Mouse (Mus musculus) liver, postnatal 0 days (tissue): Measurements from ENCODE around the gene Htatip2. TPM values are rescaled to one million over a fixed set of nuclear protein-coding genes. Genes with fewer than 3 reads are reported as not detected.

Source experiments
- ATAC-seq: fragments of 200-750 bp; cut with Nextera tagmentation; 2 replicates; pipeline ENCODE4 v1.8.0; 2017; ENCODE audit warnings: mild to moderate bottlenecking, moderate library complexity
- DNase-seq: peaks from one replicate; pipeline ENCODE4 v3.0.0-alpha.2; 2016
- H3K27ac ChIP-seq: fragments of 300-500 bp; sonication (generic); 2 replicates; pipeline ENCODE4 v1.5.1; 2014; ENCODE audit warnings: antibody characterized with exemption, moderate library complexity, mild to moderate bottlenecking, low read depth
- H3K27me3 ChIP-seq: fragments of 300-500 bp; sonication (generic); 2 replicates; pipeline ENCODE4 v1.6.1; 2014; ENCODE audit warnings: low read length, control low read depth, mixed read lengths; ENCODE audit not compliant: insufficient read depth
- H3K36me3 ChIP-seq: fragments of 300-500 bp; sonication (generic); replicated peaks from 2 replicates; pipeline ENCODE4 v1.6.1; 2014; ENCODE audit warnings: mild to moderate bottlenecking, control low read depth, low read length, moderate library complexity, mixed read lengths; ENCODE audit not compliant: insufficient read depth
- H3K4me1 ChIP-seq: fragments of 300-500 bp; sonication (generic); 2 replicates; pipeline ENCODE4 v1.6.1; 2014; ENCODE audit warnings: antibody characterized with exemption, mild to moderate bottlenecking, control low read depth; ENCODE audit not compliant: insufficient read depth
- H3K4me2 ChIP-seq: fragments of 300-500 bp; sonication (generic); 2 replicates; pipeline ENCODE4 v1.6.1; 2014; ENCODE audit warnings: low read depth, mild to moderate bottlenecking, low read length, moderate library complexity, mixed read lengths
- H3K4me3 ChIP-seq: fragments of 300-500 bp; sonication (generic); 2 replicates; pipeline ENCODE4 v1.5.1; 2014; ENCODE audit warnings: low read depth, low read length
- H3K9ac ChIP-seq: fragments of 300-500 bp; sonication (generic); replicated peaks from 2 replicates; pipeline ENCODE4 v1.6.1; 2014; ENCODE audit warnings: mild to moderate bottlenecking, moderate library complexity
- H3K9me3 ChIP-seq: fragments of 300-500 bp; sonication (generic); 2 replicates; pipeline ENCODE4 v1.6.1; 2016; ENCODE audit warnings: mild to moderate bottlenecking, control low read depth, low read length, mixed read lengths
- CTCF ChIP-seq: sonication (generic); IDR thresholded peaks from 2 replicates; pipeline ENCODE4 v1.5.1; 2016; ENCODE audit warnings: antibody characterized with exemption, low read depth
- EP300 ChIP-seq: IDR thresholded peaks from 2 replicates; pipeline ENCODE4 v1.6.1; 2016; ENCODE audit warnings: antibody characterized with exemption, low read depth, mild to moderate bottlenecking
- WGBS: fragments of 180-500 bp; shearing (Covaris S2); extraction: QIAGEN DNeasy Blood & Tissue Kit; methylation state at CpG from one replicate; pipeline ENCODE4 v1.1.7; 2014; ENCODE audit not compliant: insufficient replicate concordance; 5-methylcytosine and 5-hydroxymethylcytosine counted together
- polyA plus RNA-seq: library from polyadenylated mRNA; unstranded; fragments of >200 nt; fragmentation: Nextera tagmentation; extraction: Ambion mirVana; gene quantifications from 2 replicates; pipeline ENCODE4 v1.2.1, GENCODE M21; 2015

Htatip2 gene
- polyA plus RNA-seq = 56.7 and 65.5 TPM in 2 replicates

GRCm38 (mm10) chr7:49758934-49759571 is at the start of gene Htatip2:
Gene Htatip2, plus strand, starts transcription at chr7:49759115.
- Histone ChIP-seq H3K4me1 (peaks cover 41% of the 10 kb centered on the region), H3K4me2 (peak within 1 kb of the TSS; percentile 77), H3K27me3 (no peaks in the 10 kb centered on the region), H3K27ac (peak within 1 kb of the TSS; percentile 81), H3K36me3 (0 out of 2 replicates have a peak, but pooled peaks cover 6% of the 10 kb centered on the region), H3K4me3 (peak within 1 kb of the TSS; percentile 66), H3K9me3 (no peaks in the 10 kb centered on the region), H3K9ac (peak within 1 kb of the TSS; percentile 68)
- no peak for TF ChIP-seq CTCF
- no peak for TF ChIP-seq EP300
- WGBS = 2% methylated on average over 33 of the region's 42 CpGs
- ATAC-seq (peak; percentile 84), DNase-seq (peak; percentile 80)

- H3K27ac ChIP-seq = no peak overlapping the region
- no peak overlapping the region for H3K9ac ChIP-seq
- TF ChIP-seq CTCF = no peak
- TF ChIP-seq EP300 = no peak
- H3K4me3 ChIP-seq = no peak overlapping the region
- no peaks in the 10 kb centered on the region for H3K4me1 ChIP-seq
- WGBS = 40% methylated on average over 9 of the region's 9 CpGs
- H3K27me3 ChIP-seq = no peaks in the 10 kb centered on the region
- no peak overlapping the region for H3K4me2 ChIP-seq
- no peaks in the 10 kb centered on the region for H3K9me3 ChIP-seq
- ATAC-seq (no peak), DNase-seq (no peak)
- no peaks in the 10 kb centered on the region for H3K36me3 ChIP-seq
These were observed 49.4 kb upstream of the Htatip2 start for GRCm38 (mm10) chr7:49709381-49710021.

GRCm38 (mm10) chr7:49717942-49718733 is 40.8 kb upstream of the Htatip2 start:
- Histone ChIP-seq H3K27me3 (no peaks in the 10 kb centered on the region), H3K9me3 (no peaks in the 10 kb centered on the region), H3K4me3 (no peak overlapping the region), H3K36me3 (no peaks in the 10 kb centered on the region), H3K4me2 (no peak overlapping the region), H3K4me1 (no peaks in the 10 kb centered on the region), H3K9ac (no peak overlapping the region), H3K27ac (no peak overlapping the region)
- WGBS = 76% methylated on average over 15 of the region's 15 CpGs
- ATAC-seq (no peak), DNase-seq (no peak)
- TF ChIP-seq CTCF (no peak), EP300 (no peak)

- TF ChIP-seq EP300 (no peak), CTCF (no peak)
- H3K4me2 ChIP-seq = no peak overlapping the region
- peak; percentile 85 for ATAC-seq
- H3K4me3 ChIP-seq = no peak overlapping the region
- H3K36me3 ChIP-seq = no peaks in the 10 kb centered on the region
- no peaks in the 10 kb centered on the region for H3K9me3 ChIP-seq
- H3K4me1 ChIP-seq = peaks cover 3% of the 10 kb centered on the region; the same call in 1 of the 2 replicates
- no peaks in the 10 kb centered on the region for H3K27me3 ChIP-seq
- DNase-seq = no peak
- no peak overlapping the region for H3K9ac ChIP-seq
- peak overlapping the region; percentile 7; the same call in 1 of the 2 replicates for H3K27ac ChIP-seq
- WGBS = 48% methylated on average over 4 of the region's 4 CpGs
These were observed 24.6 kb upstream of the Htatip2 start for GRCm38 (mm10) chr7:49734342-49734741.

DNA sequence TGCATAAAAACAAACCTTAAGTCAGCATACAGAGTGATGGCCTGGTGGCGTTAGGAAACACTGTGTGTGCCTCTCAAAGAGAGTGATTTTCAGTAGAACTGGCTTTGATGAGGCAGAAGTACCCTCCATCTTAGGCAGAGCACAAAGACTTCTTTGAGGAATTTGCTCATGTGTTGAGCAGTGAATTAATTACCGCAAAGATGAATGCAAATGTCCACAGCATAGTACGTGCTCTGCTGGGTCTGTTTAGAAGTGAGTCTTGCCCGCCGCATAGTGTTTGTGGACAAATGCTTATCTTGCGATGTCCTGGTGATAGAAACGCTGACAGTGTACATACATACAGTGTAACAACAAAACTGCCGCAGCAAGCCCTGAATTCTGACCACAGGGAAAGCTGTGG is 19.5 kb upstream of the Htatip2 start:
- 65% methylated on average over 8 of the region's 8 CpGs for WGBS
- Histone ChIP-seq H3K4me3 (no peak overlapping the region), H3K4me2 (no peak overlapping the region), H3K27ac (no peak overlapping the region), H3K9me3 (no peaks in the 10 kb centered on the region), H3K36me3 (no peaks in the 10 kb centered on the region), H3K9ac (no peak overlapping the region), H3K27me3 (0 out of 2 replicates have a peak, but pooled peaks cover 2% of the 10 kb centered on the region), H3K4me1 (no peaks in the 10 kb centered on the region; the same call in 1 of the 2 replicates)
- TF ChIP-seq EP300 = no peak
- no peak for TF ChIP-seq CTCF
- ATAC-seq (no peak), DNase-seq (no peak)

GRCm38 (mm10) chr7:49741474-49741873 is 17.4 kb upstream of the Htatip2 start:
- H3K9ac ChIP-seq = no peak overlapping the region
- no peak overlapping the region for H3K27ac ChIP-seq
- ATAC-seq = no peak
- TF ChIP-seq EP300 (no peak), CTCF (no peak)
- H3K4me2 ChIP-seq = no peak overlapping the region
- WGBS = 14% methylated on average over 5 of the region's 5 CpGs
- 0 out of 2 replicates have a peak, but pooled peaks cover 2% of the 10 kb centered on the region for H3K27me3 ChIP-seq
- DNase-seq = no peak
- H3K4me1 ChIP-seq = no peaks in the 10 kb centered on the region
- no peaks in the 10 kb centered on the region for H3K9me3 ChIP-seq
- H3K4me3 ChIP-seq = no peak overlapping the region
- H3K36me3 ChIP-seq = no peaks in the 10 kb centered on the region
